Mouse (Mus musculus): ENCODE measurements around the gene Astn2. TPM values are rescaled to one million over a fixed set of nuclear protein-coding genes. Genes with fewer than 3 reads are reported as not detected.

Gene Astn2
- polyA plus RNA-seq, 1 experiment from 2014 or later: 0.06 TPM

DNA sequence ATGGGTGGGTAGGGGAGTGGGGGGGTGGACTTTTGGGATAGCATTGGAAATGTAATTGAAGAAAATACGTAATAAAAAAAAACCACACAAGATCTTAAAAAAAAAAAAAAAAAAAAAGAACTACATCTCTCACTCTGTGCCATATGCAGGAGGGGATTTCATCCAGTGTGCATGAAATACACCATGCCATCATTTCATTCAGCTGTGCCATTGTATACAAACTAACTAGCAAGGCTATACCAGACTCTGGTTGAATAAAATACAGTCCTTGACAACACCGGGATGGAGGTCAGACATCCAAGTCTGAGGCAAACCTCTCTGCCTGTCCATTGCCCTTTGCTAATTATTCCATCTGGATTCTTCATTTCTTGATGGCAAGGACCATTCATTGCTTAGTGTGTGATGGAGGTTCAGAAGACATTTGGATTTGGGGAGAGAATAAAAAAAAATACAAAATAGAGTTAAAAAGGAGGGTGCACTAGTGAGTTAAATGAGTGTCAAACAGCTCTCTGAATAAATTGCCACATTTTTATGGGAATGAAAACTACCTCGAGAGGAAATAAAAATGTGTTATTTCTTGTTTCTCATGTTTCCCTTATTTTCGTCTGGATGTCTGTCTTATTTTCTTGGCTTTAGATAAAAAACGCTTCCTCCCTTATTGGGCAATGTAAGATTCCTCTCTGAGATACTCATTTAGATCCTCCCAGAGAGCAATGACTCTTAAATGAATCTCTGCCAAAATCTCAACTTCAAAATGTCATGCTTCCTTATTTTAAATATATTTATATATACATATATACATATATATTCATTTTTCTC lies 445.8 kb downstream of the Astn2 start:
- ATAC-seq (ENCODE audit: low read depth) (no peak), DNase-seq (no peak)
- Histone ChIP-seq H3K27me3 (no peaks in the 10 kb centered on the region), H3K4me1 (replicated peaks) (no peaks in the 10 kb centered on the region), H3K9me3 (replicated peaks) (no peaks in the 10 kb centered on the region), H3K9ac (no peak overlapping the region), H3K4me3 (replicated peaks) (no peak overlapping the region), H3K4me2 (no peak overlapping the region), H3K27ac (no peak overlapping the region), H3K36me3 (no peaks in the 10 kb centered on the region)
- 59% methylated on average over 5 of the region's 5 CpGs for WGBS (ENCODE audit: insufficient replicate concordance)

DNA sequence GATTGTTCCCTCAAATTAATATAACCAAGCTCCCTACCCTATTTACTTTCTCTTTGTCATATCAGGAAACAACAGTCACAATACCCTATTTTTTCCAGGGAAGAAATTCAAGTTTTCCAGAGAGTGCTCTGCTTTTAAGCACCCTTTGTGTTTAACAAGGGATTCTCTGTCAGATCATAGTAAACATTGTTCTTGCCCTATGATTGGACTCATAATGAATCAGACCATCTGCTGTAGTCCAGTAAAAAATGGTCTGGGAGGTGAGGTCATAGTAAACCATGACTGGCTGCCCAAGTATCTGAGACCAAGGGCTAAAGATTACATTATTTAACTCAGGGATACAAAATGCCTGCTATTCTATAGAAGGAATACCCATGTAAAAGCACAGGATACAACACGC lies 452.5 kb downstream of the Astn2 start:
- H3K4me2 ChIP-seq: no peak overlapping the region
- H3K36me3 ChIP-seq: no peaks in the 10 kb centered on the region
- DNase-seq (no peak), ATAC-seq (ENCODE audit: low read depth) (no peak)
- H3K9me3 ChIP-seq (replicated peaks): no peaks in the 10 kb centered on the region; the same call in 1 of the 2 replicates
- WGBS (ENCODE audit: insufficient replicate concordance): 53% methylated on average over 1 of the region's 1 CpGs
- H3K4me1 ChIP-seq (replicated peaks): no peaks in the 10 kb centered on the region
- no peak overlapping the region for H3K27ac ChIP-seq
- H3K4me3 ChIP-seq (replicated peaks): no peak overlapping the region
- H3K9ac ChIP-seq: no peak overlapping the region
- H3K27me3 ChIP-seq: no peaks in the 10 kb centered on the region

DNA sequence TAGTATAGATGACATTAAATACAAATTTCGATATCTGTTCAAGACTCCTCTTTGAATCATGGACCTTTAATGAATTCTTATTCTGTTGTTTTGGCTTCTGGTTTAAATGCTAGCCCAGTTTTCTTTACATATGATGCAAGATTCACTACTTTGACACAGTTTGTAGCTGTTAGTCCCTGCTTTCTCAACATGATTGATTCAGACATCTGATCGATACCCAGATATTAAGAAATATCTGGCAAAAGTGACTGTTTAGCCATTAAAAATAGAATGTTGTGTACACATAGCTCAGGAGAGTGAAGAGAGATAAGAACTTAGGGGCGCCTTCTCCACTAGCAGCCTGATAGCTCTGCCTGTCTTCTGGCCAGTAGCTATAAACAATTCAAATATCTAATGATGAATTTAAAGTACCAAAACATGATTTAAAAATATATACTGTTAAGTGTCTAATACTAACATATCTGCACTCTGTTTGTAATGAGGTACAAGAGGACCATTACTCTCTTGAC lies 457.2 kb downstream of the Astn2 start:
- no peak overlapping the region for H3K27ac ChIP-seq
- H3K4me1 ChIP-seq (replicated peaks): no peaks in the 10 kb centered on the region
- 67% methylated on average over 3 of the region's 3 CpGs for WGBS (ENCODE audit: insufficient replicate concordance)
- no peaks in the 10 kb centered on the region for H3K36me3 ChIP-seq
- no peak overlapping the region for H3K4me2 ChIP-seq
- H3K27me3 ChIP-seq: no peaks in the 10 kb centered on the region
- DNase-seq (no peak), ATAC-seq (ENCODE audit: low read depth) (no peak)
- H3K4me3 ChIP-seq (replicated peaks): no peak overlapping the region
- no peak overlapping the region for H3K9ac ChIP-seq
- H3K9me3 ChIP-seq (replicated peaks): no peaks in the 10 kb centered on the region

DNA sequence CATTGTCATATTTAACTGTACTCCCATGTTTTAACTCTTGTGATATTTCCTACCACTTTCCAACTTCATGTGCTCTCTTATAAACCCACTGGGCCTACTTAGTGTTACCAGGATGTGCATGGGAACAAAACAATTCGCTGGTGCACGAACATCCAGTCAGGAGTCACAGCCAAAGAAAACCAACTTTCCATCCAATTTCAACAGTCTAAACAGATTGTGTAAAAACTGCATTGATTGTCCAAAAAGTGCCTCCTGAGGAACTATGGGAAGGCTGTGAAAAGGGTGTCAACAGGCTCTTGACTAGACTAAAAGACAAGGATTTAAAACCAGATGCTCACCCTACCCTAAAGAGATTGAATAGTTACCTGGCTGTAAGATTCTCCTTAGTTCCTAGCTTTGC lies 458.4 kb downstream of the Astn2 start:
- Histone ChIP-seq H3K4me2 (no peak overlapping the region), H3K9ac (no peak overlapping the region), H3K36me3 (no peaks in the 10 kb centered on the region), H3K4me3 (replicated peaks) (no peak overlapping the region), H3K4me1 (replicated peaks) (no peaks in the 10 kb centered on the region), H3K27ac (no peak overlapping the region), H3K27me3 (no peaks in the 10 kb centered on the region), H3K9me3 (replicated peaks) (no peaks in the 10 kb centered on the region)
- ATAC-seq (ENCODE audit: low read depth) (no peak), DNase-seq (no peak)
- WGBS (ENCODE audit: insufficient replicate concordance): 69% methylated on average over 2 of the region's 2 CpGs

DNA sequence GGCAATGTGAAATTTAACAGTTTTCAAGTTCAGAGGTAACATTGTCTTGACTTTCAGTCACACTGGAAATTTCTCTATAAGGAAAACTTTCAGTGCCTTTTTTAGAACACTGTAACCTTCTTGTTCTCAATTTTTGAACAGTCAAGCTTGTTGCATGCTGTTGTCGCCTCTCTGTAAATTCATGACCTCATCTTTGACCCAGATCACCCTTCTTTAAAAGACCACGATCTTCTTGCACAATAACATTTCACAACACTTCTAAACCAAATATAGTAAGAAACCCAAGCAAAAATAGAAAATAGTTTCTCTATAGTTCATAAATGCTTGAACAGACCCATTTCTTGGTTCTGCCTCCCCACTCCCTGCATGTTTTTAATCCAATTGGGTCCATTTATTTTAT lies 473.5 kb downstream of the Astn2 start:
- ATAC-seq (ENCODE audit: low read depth): no peak
- no peaks in the 10 kb centered on the region for H3K4me1 ChIP-seq (replicated peaks)

DNA sequence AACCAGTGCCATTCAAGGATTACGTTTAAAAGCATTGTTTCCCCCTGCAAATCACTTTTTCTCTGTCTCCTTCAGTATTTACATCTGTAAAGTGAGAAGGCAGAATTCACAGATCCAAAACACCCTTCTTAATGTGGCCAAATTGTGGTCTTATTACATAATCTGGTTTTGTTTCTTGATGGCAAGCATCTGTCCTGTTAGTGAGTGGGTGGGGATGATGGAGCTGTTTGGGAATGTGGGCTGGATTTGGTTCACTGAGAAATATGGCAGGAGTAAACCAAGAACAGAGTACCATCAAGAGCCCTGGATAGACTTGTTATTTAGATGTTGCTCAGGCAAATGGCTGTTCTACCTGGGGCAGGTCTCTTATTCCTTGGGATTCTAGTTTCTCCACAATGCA lies 484.1 kb downstream of the Astn2 start:
- DNase-seq (no peak), ATAC-seq (ENCODE audit: low read depth) (no peak)
- H3K27ac ChIP-seq: no peak overlapping the region
- WGBS (ENCODE audit: insufficient replicate concordance): 52% methylated on average over 1 of the region's 1 CpGs
- H3K36me3 ChIP-seq: no peaks in the 10 kb centered on the region
- no peaks in the 10 kb centered on the region for H3K9me3 ChIP-seq (replicated peaks)
- H3K4me2 ChIP-seq: no peak overlapping the region
- no peak overlapping the region for H3K9ac ChIP-seq
- H3K4me1 ChIP-seq (replicated peaks): no peaks in the 10 kb centered on the region
- H3K27me3 ChIP-seq: no peaks in the 10 kb centered on the region
- no peak overlapping the region for H3K4me3 ChIP-seq (replicated peaks)

More for the DNA sequence above, 473.5 kb downstream of the Astn2 start:
- H3K4me2 ChIP-seq: no peak overlapping the region
- H3K4me3 ChIP-seq (replicated peaks): no peak overlapping the region
- WGBS (ENCODE audit: insufficient replicate concordance): 41% methylated on average over 2 of the region's 2 CpGs
- H3K27me3 ChIP-seq: no peaks in the 10 kb centered on the region
- DNase-seq: no peak
- no peak overlapping the region for H3K27ac ChIP-seq
- H3K36me3 ChIP-seq: no peaks in the 10 kb centered on the region
- no peaks in the 10 kb centered on the region for H3K9me3 ChIP-seq (replicated peaks)
- H3K9ac ChIP-seq: no peak overlapping the region

DNA sequence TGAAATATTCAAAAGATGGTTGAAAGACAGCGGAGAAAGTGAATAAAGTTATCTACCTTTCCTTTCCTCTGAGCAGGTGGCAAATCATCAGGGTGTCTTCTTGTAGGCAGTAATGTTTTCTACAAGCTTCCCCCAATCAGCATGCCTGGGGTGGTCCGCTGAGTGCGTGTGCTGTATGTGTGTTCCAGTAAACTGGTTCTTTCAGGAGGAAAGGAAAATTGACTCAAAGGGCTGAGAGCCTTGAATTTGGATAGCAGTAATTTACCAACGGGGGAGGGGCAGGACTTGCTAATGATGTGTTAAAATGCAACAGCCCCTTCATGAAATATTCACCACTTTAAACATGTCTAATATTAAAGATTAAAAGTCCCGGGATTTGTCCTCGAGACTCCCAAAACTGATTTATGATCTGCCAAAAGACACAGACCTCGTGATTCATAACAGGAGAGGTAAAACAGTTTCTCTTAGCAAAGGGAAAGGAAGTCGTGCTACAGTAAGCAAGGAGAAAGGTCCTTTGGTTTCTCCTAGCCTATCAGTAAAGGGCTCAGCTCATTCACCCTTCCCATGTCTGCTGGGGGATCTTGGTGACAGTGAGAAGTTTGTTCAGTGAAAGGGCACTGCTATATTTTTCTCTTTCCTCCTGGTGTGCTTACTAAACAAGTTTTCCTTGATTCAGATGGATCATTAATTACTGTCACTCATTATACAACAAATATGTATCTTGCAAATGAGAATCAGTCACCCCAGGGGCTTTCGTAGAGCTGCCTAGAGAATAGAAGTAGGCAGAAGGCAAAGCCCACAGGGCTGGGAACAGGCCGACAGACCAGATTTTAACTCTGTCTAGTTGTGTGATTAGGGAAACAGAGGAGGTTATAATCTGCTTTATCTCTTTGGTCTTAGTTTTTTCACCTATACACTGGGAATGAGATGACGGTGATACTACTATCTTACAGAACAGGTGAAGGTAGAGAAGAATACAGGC lies 488.1 kb downstream of the Astn2 start:
- WGBS (ENCODE audit: insufficient replicate concordance): 56% methylated on average over 11 of the region's 11 CpGs

DNA sequence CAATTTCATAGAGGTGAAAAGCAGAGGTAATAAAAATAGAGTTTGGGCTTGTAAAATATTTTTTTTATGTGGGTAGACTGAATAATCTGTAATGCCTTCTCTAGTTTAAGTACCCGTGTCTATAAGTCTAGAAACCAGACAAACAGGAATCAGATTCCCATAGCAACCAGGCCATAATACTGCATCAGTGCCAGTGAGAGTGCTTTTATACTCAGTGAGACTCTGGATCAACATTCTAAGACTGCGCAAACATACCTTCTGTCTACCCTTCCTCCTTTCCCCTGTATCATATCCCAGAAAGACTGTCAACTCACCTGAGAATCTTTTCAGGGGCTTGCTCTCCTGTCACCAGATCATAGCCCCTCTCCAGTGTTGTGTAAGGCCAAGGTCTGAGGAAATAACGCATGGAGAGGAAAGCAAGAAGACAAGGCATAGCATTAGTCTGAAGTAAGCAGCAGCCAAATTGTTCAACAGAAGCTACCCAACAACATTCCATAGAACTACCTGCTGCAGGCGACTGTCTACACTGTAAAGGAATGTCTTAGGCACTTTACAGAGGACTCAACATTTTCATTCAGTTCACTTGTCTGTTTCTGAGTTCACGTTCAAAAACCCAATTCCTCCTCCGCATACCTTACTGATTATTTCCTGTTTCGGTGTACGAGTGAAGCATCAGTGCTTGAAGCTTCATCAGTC lies 492.0 kb downstream of the Astn2 start:
- no peak overlapping the region for H3K27ac ChIP-seq
- no peak overlapping the region for H3K4me2 ChIP-seq
- no peaks in the 10 kb centered on the region for H3K36me3 ChIP-seq
- H3K4me1 ChIP-seq (replicated peaks): no peaks in the 10 kb centered on the region
- WGBS (ENCODE audit: insufficient replicate concordance): 64% methylated on average over 8 of the region's 8 CpGs
- H3K9me3 ChIP-seq (replicated peaks): no peaks in the 10 kb centered on the region
- ATAC-seq (ENCODE audit: low read depth): no peak
- H3K27me3 ChIP-seq: no peaks in the 10 kb centered on the region
- no peak for DNase-seq
- H3K9ac ChIP-seq: no peak overlapping the region
- H3K4me3 ChIP-seq (replicated peaks): no peak overlapping the region

More for the DNA sequence above, 488.1 kb downstream of the Astn2 start:
- no peak overlapping the region for H3K4me3 ChIP-seq (replicated peaks)
- DNase-seq (no peak), ATAC-seq (ENCODE audit: low read depth) (no peak)
- no peak overlapping the region for H3K27ac ChIP-seq
- H3K9me3 ChIP-seq (replicated peaks): no peaks in the 10 kb centered on the region
- no peak overlapping the region for H3K4me2 ChIP-seq
- H3K4me1 ChIP-seq (replicated peaks): no peaks in the 10 kb centered on the region
- H3K27me3 ChIP-seq: no peaks in the 10 kb centered on the region
- H3K9ac ChIP-seq: no peak overlapping the region
- H3K36me3 ChIP-seq: no peaks in the 10 kb centered on the region

DNA sequence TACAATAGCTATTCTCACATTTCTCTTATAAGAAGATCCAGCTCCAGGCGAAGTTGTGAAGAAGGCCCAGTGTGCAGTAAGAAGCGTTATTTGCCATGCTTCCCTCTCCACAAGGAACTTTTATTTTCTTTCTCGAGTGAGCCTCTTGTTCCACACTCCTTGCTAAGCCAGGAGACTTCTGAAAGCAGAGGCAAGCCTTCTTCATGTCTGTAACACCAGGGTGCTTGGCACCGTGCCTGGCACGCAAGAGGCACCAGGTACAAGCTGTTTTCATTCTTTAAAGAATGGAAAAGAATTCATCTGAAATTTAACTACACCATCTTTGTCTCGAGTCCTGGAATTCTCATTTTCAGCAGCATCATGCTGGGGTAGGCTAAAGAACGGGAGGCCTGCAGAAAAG lies 496.8 kb downstream of the Astn2 start:
- ATAC-seq (ENCODE audit: low read depth) (no peak), DNase-seq (no peak)
- no peaks in the 10 kb centered on the region for H3K4me1 ChIP-seq (replicated peaks)
- no peak overlapping the region for H3K9ac ChIP-seq
- H3K36me3 ChIP-seq: no peaks in the 10 kb centered on the region
- 57% methylated on average over 7 of the region's 7 CpGs for WGBS (ENCODE audit: insufficient replicate concordance)
- H3K9me3 ChIP-seq (replicated peaks): no peaks in the 10 kb centered on the region
- H3K27me3 ChIP-seq: no peaks in the 10 kb centered on the region
- H3K4me2 ChIP-seq: no peak overlapping the region
- H3K4me3 ChIP-seq (replicated peaks): no peak overlapping the region
- no peak overlapping the region for H3K27ac ChIP-seq

DNA sequence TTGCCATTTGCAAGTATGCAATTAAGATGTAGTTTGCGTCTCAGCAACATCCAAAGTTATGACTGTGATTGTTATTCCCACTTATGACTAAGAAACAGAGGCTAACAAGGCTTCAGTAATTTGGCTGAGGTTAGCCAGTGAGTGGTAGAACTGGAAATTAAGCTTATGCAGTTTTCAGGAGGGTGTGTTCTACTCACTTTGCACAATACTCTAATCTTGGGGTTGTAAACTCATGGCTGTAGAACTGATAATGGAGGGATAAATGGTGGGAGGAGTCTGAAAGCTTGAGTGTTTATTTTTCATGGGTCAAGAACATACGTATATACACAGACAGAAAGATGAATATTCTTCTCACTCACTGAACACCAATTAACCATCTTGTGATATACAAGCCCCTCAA lies 499.4 kb downstream of the Astn2 start:
- H3K4me2 ChIP-seq: no peak overlapping the region

More for the DNA sequence above, 499.4 kb downstream of the Astn2 start:
- Histone ChIP-seq H3K4me1 (replicated peaks) (no peaks in the 10 kb centered on the region), H3K4me3 (replicated peaks) (no peak overlapping the region), H3K27me3 (no peaks in the 10 kb centered on the region), H3K36me3 (no peaks in the 10 kb centered on the region), H3K27ac (no peak overlapping the region), H3K9ac (no peak overlapping the region), H3K9me3 (replicated peaks) (no peaks in the 10 kb centered on the region)
- no peak for ATAC-seq (ENCODE audit: low read depth)
- no peak for DNase-seq
- WGBS (ENCODE audit: insufficient replicate concordance): 65% methylated on average over 2 of the region's 2 CpGs
